Mouse (Mus musculus): ENCODE data around the gene Pifo.
"Not testable (repeated sequence)": the region's sequence is repeated elsewhere in the genome, so short reads cannot be mapped to it uniquely, and the experiment has no call there.

DNA sequence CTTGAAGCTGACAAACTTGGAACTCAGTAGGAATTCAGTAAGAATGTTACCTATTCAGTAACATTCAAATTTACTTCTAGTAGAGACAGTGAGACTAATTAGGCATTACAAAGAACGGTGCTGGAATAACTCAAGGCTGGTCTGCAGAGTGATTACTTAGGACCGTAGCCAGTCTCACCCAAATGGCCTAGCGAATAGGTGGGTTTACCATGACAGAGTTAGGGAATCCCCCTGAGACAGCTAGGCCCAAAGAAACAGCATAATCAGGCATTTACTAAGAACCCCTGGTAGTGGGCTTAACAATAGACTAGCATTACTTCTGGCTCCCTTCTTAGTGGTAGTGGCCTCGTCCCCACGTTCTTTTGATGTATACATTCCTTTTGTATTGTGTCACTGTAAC is 24.8 kb downstream of the Pifo start:
- not testable (repeated sequence) for TF ChIP-seq GATA1, TAL1 (IDR thresholded peaks at IDR 0.05; ENCODE audit: low read length)

All from erythroblast, embryonic 14.5 days (primary cell).